Mouse (Mus musculus): Measurements from ENCODE around the gene Asb10. TPM values are rescaled to one million over a fixed set of nuclear protein-coding genes. Genes with fewer than 3 reads are reported as not detected.

Asb10 gene
- polyA plus RNA-seq, 1 experiment from 2014 or later = 0.40 TPM

GRCm38 (mm10) chr5:24533391-24533790 lies 7.4 kb downstream of the Asb10 start:
- Histone ChIP-seq H3K27ac (replicated peaks) (no peak overlapping the region), H3K27me3 (replicated peaks) (peaks cover 33% of the 10 kb centered on the region), H3K4me3 (replicated peaks) (no peak overlapping the region), H3K9ac (replicated peaks) (no peak overlapping the region), H3K9me3 (replicated peaks) (no peaks in the 10 kb centered on the region), H3K4me1 (peaks cover 23% of the 10 kb centered on the region), H3K36me3 (no peaks in the 10 kb centered on the region), H3K4me2 (no peak overlapping the region)
- WGBS = 49% methylated on average over 11 of the region's 11 CpGs
- no peak for ATAC-seq (ENCODE audit: low FRiP score)

GRCm38 (mm10) chr5:24530042-24530689 lies 10.6 kb downstream of the Asb10 start:
- Histone ChIP-seq H3K27me3 (replicated peaks) (peaks cover 57% of the 10 kb centered on the region), H3K4me1 (peaks cover 39% of the 10 kb centered on the region), H3K36me3 (no peaks in the 10 kb centered on the region), H3K4me2 (no peak overlapping the region; the same call in 1 of the 2 replicates), H3K4me3 (replicated peaks) (no peak overlapping the region), H3K9me3 (replicated peaks) (no peaks in the 10 kb centered on the region), H3K27ac (replicated peaks) (no peak overlapping the region), H3K9ac (replicated peaks) (no peak overlapping the region)
- 10% methylated on average over 24 of the region's 24 CpGs for WGBS
- ATAC-seq (ENCODE audit: low FRiP score) = peak; percentile 49

- ATAC-seq (ENCODE audit: low FRiP score) = no peak
- Histone ChIP-seq H3K9me3 (replicated peaks) (no peaks in the 10 kb centered on the region), H3K27me3 (replicated peaks) (peaks cover 64% of the 10 kb centered on the region), H3K4me2 (peak overlapping the region; percentile 96), H3K27ac (replicated peaks) (no peak overlapping the region), H3K36me3 (no peaks in the 10 kb centered on the region), H3K4me3 (replicated peaks) (no peak overlapping the region), H3K9ac (replicated peaks) (no peak overlapping the region), H3K4me1 (peaks cover 40% of the 10 kb centered on the region)
- WGBS = 19% methylated on average over 6 of the region's 6 CpGs
Observed at GRCm38 (mm10) chr5:24527780-24528179, 13.0 kb downstream of the Asb10 start.

- H3K4me3 ChIP-seq (replicated peaks) = peak within 1 kb of the TSS; percentile 53
- no peak for ATAC-seq (ENCODE audit: low FRiP score)
- WGBS = under 1% methylated on average over 21 of the region's 49 CpGs
- H3K9me3 ChIP-seq (replicated peaks) = no peaks in the 10 kb centered on the region
- peaks cover 40% of the 10 kb centered on the region for H3K4me1 ChIP-seq
- peaks cover 68% of the 10 kb centered on the region for H3K27me3 ChIP-seq (replicated peaks)
- peak within 1 kb of the TSS; percentile 64 for H3K9ac ChIP-seq (replicated peaks)
- H3K4me2 ChIP-seq = peak within 1 kb of the TSS; percentile 96
- H3K27ac ChIP-seq (replicated peaks) = peak within 1 kb of the TSS; percentile 51
- H3K36me3 ChIP-seq = no peaks in the 10 kb centered on the region
Observed at GRCm38 (mm10) chr5:24526889-24527230, 13.9 kb downstream of the Asb10 start, which contains the start of gene Gbx1. Gene Gbx1, minus strand, starts transcription at chr5:24527202.

GRCm38 (mm10) chr5:24526190-24526888 lies 14.4 kb downstream of the Asb10 start:
- WGBS = 0% methylated on average over 73 of the region's 109 CpGs
- peaks cover 40% of the 10 kb centered on the region for H3K4me1 ChIP-seq
- H3K27me3 ChIP-seq (replicated peaks) = peaks cover 68% of the 10 kb centered on the region

GRCm38 (mm10) chr5:24525360-24526189 lies 15.2 kb downstream of the Asb10 start:
- ATAC-seq (ENCODE audit: low FRiP score) = no peak
- peak overlapping the region; percentile 96 for H3K4me2 ChIP-seq

More at GRCm38 (mm10) chr5:24526190-24526888, 14.4 kb downstream of the Asb10 start:
- Histone ChIP-seq H3K4me3 (replicated peaks) (peak overlapping the region; percentile 53), H3K9ac (replicated peaks) (peak overlapping the region; percentile 64), H3K4me2 (peak overlapping the region; percentile 96), H3K9me3 (replicated peaks) (no peaks in the 10 kb centered on the region), H3K36me3 (no peaks in the 10 kb centered on the region), H3K27ac (replicated peaks) (peak overlapping the region; percentile 51)
- peak; percentile 48 for ATAC-seq (ENCODE audit: low FRiP score)

GRCm38 (mm10) chr5:24524522-24524921 lies 16.3 kb downstream of the Asb10 start:
- Histone ChIP-seq H3K36me3 (no peaks in the 10 kb centered on the region), H3K27ac (replicated peaks) (no peak overlapping the region), H3K9me3 (replicated peaks) (no peaks in the 10 kb centered on the region), H3K4me3 (replicated peaks) (peak overlapping the region; percentile 53), H3K4me2 (peak overlapping the region; percentile 96), H3K4me1 (peaks cover 29% of the 10 kb centered on the region), H3K9ac (replicated peaks) (no peak overlapping the region), H3K27me3 (replicated peaks) (peaks cover 58% of the 10 kb centered on the region)
- ATAC-seq (ENCODE audit: low FRiP score) = no peak
- WGBS = 22% methylated on average over 4 of the region's 4 CpGs

More at GRCm38 (mm10) chr5:24525360-24526189, 15.2 kb downstream of the Asb10 start:
- Histone ChIP-seq H3K27me3 (replicated peaks) (peaks cover 62% of the 10 kb centered on the region), H3K36me3 (no peaks in the 10 kb centered on the region), H3K4me3 (replicated peaks) (peak overlapping the region; percentile 53), H3K9ac (replicated peaks) (peak overlapping the region; percentile 64), H3K9me3 (replicated peaks) (no peaks in the 10 kb centered on the region), H3K27ac (replicated peaks) (peak overlapping the region; percentile 51), H3K4me1 (peaks cover 38% of the 10 kb centered on the region)
- WGBS = 3% methylated on average over 34 of the region's 34 CpGs

GRCm38 (mm10) chr5:24523806-24524205 lies 17.0 kb downstream of the Asb10 start:
- Histone ChIP-seq H3K4me3 (replicated peaks) (peak overlapping the region; percentile 53), H3K27ac (replicated peaks) (no peak overlapping the region), H3K9ac (replicated peaks) (no peak overlapping the region), H3K27me3 (replicated peaks) (peaks cover 55% of the 10 kb centered on the region), H3K4me1 (peaks cover 28% of the 10 kb centered on the region), H3K4me2 (peak overlapping the region; percentile 96), H3K36me3 (no peaks in the 10 kb centered on the region), H3K9me3 (replicated peaks) (no peaks in the 10 kb centered on the region)
- WGBS = 20% methylated on average over 8 of the region's 8 CpGs
- ATAC-seq (ENCODE audit: low FRiP score) = no peak

GRCm38 (mm10) chr5:24521366-24521765 lies 19.4 kb downstream of the Asb10 start:
- no peak overlapping the region for H3K4me3 ChIP-seq (replicated peaks)
- H3K9ac ChIP-seq (replicated peaks) = no peak overlapping the region
- 63% methylated on average over 8 of the region's 8 CpGs for WGBS
- ATAC-seq (ENCODE audit: low FRiP score) = no peak
- no peaks in the 10 kb centered on the region for H3K36me3 ChIP-seq
- peak overlapping the region; percentile 96 for H3K4me2 ChIP-seq
- peaks cover 38% of the 10 kb centered on the region for H3K27me3 ChIP-seq (replicated peaks)
- H3K4me1 ChIP-seq = peaks cover 13% of the 10 kb centered on the region
- H3K9me3 ChIP-seq (replicated peaks) = no peaks in the 10 kb centered on the region
- no peak overlapping the region for H3K27ac ChIP-seq (replicated peaks)

GRCm38 (mm10) chr5:24512271-24512670 lies 28.5 kb downstream of the Asb10 start:
- ATAC-seq (ENCODE audit: low FRiP score) = no peak
- Histone ChIP-seq H3K4me1 (peaks cover 9% of the 10 kb centered on the region; the same call in 1 of the 2 replicates), H3K27me3 (replicated peaks) (no peaks in the 10 kb centered on the region), H3K4me3 (replicated peaks) (no peak overlapping the region), H3K36me3 (no peaks in the 10 kb centered on the region), H3K9ac (replicated peaks) (no peak overlapping the region), H3K4me2 (no peak overlapping the region), H3K27ac (replicated peaks) (no peak overlapping the region), H3K9me3 (replicated peaks) (no peaks in the 10 kb centered on the region)
- 60% methylated on average over 8 of the region's 8 CpGs for WGBS

- ATAC-seq (ENCODE audit: low FRiP score) = no peak
- no peak overlapping the region for H3K27ac ChIP-seq (replicated peaks)
- H3K9ac ChIP-seq (replicated peaks) = no peak overlapping the region
- no peak overlapping the region for H3K4me2 ChIP-seq
- H3K27me3 ChIP-seq (replicated peaks) = no peaks in the 10 kb centered on the region
- H3K36me3 ChIP-seq = no peaks in the 10 kb centered on the region
- peaks cover 9% of the 10 kb centered on the region; the same call in 1 of the 2 replicates for H3K4me1 ChIP-seq
- no peak overlapping the region for H3K4me3 ChIP-seq (replicated peaks)
- no peaks in the 10 kb centered on the region for H3K9me3 ChIP-seq (replicated peaks)
- WGBS = 58% methylated on average over 11 of the region's 11 CpGs
Observed at GRCm38 (mm10) chr5:24510635-24511034, 30.1 kb downstream of the Asb10 start.
